Mouse (Mus musculus) B cell, adult 2 months (primary cell): ENCODE data around the gene Sel1l3.

Experiments used
- DNase-seq, 2 experiments: peaks; one replicate each; pipeline ENCODE4 v3.0.0; 2022

Gene Sel1l3

DNA sequence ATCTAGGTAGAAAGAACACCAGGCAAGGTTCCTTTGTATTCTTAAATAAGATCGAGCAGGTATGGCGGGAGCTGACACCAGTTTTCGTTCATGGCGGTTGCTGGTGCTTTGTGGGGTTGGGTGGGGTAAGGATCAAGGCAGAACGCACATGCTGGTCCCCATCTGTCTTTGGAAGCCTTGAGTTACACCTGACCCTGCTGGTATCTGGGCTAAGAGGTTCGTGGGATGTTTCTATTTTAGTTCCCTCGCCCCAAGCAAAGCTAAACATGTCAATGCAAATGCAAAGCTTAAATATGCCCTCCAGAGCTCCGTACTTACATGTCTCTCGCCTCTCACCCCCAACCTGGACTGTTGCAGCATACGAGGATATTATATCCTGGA is 41.5 kb downstream of the Sel1l3 start:
- DNase-seq: no peak

DNA sequence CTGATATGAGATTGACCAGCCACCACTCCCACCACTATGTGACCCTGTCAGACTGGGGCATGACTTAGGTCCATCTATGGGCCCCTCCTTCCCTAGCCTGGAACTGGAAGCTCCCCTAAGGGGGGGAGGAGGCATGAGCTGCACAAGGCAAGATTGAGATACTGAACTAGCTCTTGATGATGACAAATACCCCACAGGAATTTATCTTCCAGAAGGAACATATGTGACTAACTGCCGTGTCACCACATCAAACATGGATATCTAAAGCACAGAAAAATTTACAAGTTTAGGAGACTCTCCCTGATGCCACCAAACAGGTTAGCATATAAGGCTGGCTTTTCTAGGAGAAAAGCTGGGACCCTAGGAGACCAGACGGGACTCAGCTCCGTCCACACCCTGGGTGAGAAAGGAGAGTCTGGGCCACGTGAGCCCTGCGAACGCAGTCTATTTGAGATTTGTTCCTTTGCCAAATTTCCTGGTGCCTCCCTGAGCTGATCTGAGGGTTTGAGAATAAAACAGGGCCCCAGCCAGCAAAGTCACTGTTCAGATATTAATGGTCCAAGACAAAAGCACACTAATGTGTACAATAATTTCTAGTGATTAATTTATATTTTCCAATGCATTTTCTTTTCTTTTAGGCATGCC is 42.0 kb downstream of the Sel1l3 start:
- no peak for DNase-seq

DNA sequence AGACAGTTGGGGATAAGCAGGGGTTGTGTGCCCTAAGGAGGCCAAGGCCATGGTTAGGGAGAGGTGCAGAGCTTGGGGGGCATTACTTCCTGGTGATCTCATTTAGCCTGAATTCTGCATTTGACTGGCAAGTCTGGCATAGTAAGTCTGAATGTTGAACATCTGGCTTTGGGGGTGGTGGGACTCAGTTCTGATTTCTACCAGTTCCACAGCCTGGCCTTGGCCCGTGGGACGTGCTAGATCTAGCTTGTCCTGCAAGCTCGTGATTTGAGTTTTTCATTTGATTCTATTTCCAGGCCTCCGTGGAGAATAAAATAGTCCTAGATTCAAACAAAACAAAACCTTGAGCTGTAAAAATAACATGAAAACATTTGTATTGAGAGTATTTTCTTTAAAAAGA is 46.2 kb downstream of the Sel1l3 start:
- no peak for DNase-seq

DNA sequence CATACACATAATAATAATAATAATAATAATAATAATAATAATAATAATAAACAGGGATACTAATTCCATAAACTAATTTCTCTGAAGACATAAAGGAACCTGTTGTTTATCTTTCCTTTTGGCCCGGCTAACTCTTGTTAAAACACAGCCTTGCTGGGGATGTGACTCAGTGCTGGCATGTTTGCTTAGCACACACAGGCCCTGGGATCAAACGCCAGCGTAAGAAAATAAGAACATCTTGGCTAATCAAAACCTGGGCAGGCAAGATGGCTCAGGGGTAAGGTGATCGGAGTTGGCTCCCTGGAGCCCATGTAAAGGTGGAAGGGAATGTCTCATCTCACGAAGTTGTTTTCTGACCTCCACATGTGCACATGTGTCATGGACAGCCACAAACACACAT is 48.1 kb downstream of the Sel1l3 start:
- no peak for DNase-seq

DNA sequence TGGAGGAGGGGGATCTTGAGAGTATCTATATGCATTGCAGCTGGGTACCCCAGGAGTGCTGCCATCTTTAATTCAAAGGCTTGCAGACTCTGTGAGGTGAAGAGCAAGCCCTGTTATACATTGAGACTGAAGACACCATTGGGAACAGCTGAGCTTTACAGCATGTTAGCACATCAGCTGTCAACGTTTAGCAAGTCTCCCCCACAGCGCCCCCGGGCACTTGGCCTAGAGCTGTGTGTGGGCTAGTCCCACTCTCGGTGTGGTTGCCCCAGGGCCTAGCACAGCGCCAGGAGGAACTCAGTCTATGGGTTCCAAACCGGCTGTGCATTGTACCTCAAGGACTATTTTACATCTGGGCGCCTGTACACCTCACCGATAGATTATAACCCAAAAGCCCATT is 51.3 kb downstream of the Sel1l3 start:
- DNase-seq: no peak

DNA sequence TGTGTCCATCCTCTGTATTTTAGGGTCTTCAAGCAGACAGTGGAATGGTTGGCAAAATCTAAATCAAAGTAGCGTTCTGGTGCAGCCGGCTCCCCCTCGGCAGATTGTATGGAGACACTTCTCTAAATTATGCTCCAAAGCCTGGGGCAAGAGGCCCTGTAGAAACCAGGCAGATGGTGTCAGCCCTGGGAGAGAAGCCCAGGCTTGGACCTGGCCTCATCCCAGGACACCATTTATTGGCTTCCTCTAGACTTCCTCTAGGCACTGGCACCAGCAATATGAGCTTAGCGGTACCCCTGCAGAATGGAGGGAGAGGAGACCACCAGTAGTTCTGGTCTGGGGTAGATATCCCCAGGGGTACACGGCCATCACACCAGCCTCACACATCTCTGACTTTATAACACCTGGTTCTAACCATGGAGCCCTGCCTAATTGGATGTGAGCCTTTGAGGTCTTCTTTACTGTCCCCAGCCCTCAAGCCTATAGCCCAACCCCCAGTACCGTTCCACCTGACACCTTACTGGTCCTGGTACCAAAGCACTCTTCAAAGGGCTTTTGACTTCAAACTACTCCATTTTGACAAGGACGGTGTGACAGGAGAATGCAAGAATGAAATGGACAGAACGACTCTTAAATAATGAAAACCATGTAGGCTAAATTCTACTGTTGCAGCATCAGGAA is 52.1 kb downstream of the Sel1l3 start:
- no peak for DNase-seq

DNA sequence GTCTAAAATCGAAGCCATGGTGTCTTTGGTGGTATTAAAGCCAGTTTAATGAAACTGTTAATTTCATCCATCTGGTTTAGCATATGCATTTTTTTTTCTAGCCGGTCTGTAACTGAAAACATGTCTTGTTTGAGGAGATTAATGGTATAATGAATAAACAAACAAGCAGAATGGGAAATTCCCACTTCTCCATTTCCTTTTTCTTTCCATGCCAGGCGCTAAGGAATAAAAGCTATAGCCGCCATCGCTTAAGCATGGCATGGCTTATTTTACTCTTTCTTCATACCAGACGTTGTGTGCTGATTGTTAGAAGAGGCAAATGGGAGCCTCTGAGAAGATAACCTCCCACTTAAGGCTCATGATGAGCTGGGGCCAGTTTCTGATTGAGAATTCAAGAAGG is 53.5 kb downstream of the Sel1l3 start:
- DNase-seq: no peak

DNA sequence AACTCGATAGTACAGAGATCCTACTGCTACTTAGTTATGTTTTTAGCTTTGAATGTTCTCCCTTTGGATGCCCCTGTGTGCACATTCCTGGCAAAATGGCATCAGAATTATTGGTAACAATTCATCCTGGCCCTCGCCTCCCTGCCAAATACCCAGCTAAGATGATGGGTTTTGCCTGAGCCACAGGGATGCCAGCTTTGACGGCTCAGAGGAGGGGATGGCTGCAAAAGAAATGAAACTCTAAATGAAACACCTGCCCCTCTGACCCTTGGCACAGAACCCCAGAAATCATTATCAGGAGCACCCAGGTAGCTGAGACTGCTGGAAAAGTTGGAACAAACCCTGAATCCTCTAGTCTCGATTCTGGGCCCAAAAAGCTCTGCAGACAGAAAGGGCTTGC is 54.1 kb downstream of the Sel1l3 start:
- no peak for DNase-seq

DNA sequence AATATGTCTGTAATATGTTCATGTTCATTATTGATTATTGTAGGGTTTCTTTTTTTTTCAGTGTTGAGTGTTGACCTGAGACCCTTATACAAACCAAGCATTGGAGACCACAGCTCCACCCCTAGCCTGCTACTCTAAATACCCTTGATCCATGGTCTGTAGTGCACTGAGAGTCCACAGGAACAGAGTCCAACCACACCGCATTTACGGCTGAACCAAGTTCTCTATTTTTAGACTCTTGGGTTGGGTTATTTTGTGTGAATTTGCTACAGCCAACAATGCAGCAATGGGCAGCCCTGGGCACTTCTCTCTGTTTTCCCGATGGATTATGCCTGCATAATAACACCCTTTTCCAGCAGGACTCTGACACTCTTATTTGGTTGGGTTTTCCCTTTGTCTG is 54.6 kb downstream of the Sel1l3 start:
- no peak for DNase-seq

DNA sequence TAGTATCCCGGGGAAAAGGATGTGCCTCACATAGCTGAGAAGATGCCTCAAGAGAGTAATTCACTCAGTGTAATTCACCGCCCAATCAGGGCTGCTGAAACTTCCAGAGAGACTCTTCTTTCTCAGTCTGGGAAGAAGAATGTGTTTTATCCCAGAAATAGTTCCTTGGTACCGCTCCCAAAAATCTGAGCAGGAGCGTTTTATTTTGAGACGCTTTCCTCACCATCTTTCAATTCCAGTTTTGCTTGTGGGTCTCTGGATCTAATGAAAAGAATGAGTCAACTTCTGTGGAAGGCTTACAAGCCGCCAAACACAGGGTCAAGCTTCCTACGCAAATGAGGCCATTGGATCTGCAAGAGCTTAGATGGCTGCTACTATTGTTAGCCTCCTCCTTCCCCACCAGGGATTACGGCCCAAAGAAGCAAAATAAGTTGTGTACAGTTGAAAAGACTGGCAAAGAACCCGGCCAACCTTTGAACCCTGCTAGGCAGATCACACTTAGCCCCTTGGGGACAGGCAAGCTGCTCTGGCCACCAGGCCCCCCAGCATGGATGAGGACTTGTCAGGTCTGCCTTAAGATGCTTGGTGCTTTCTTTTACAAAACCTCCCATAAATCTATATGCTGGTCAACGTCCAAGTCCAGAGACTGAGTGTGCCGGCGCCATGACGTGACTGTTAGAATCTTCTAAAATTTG is 57.6 kb downstream of the Sel1l3 start:
- no peak for DNase-seq

DNA sequence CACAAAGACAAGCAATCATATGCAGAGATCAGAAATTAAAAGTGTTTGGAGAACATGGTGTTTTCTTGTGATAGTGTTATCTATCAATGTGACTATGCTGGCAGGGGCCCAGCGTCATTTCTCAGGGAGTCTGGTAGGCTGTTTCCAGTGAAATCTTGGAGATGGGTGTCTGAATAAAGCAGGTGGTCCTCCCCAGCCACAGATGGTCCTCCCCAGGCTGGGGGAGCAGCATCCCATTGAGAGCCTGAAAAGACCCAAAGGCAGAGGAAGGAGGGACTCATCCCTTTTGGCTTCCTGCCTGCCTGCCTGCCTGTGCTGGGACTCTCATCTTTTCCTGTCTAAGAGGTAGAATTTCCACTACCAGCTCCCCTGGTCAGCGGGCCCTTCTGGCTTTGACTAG is 59.2 kb downstream of the Sel1l3 start:
- DNase-seq: no peak

DNA sequence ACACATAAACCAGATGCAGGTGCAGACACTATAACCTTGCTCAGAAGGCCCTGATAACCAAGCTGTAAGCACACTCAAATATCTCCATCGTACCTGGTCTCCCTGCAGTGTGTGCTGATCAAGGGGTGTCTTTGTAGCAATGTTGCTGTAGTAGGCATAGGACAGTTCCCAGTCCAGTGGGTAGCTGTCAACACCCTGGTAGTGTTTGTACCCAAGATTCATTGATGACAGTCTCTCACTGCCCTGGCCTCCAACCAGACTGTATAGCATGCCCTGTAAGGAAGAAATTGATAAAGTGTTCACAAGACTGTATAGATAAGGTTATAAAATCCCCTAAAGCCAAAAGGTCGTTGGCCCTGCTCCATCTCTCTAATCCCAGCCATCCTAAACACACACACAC is 59.6 kb downstream of the Sel1l3 start:
- no peak for DNase-seq

DNA sequence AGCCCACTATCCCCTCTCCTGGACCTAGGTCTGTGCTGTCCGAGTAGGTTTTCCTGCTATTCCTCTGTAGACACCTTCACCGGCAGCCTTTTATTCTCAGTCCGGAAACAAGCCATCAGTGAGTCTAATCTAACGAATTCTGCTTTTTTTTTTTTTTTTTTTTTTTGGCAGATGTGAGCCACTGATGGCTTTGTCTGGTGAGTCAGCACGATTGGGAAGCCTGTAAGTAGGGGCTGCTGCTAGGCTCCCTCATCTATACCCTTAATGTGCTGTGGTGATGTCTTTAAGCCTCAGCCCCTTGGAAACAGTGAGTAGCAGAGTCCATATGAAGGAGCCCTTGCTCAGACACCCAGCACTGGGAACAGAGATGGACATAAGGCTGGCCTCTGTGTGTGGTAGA is 60.6 kb downstream of the Sel1l3 start:
- DNase-seq: no peak

DNA sequence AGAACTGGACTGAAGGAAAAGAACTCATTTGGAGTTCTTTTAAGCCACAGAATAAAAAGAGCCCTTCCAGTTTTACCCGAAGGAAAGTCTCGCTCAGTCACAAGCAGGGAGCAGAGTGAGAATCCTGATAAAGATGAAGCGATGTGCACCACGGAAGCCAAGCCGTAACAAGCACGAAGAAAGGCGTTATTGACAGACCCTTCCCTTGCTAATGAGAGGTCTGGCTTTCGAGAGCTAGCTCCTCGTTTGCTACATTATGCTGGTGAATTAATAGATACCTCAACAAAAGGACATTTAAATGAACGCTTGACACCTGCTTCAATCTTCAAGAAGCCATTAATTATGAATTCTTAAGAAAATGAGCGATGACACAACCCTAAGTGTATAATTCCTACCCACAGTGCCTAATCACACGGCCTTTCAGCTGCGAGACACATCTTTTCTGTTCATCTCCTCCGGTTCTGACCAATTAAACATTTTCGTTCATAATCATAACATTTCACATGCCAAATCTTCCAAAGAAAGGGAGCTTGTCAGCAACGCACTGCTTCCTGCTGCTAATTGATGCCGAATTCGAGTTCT is 62.3 kb downstream of the Sel1l3 start:
- no peak for DNase-seq

DNA sequence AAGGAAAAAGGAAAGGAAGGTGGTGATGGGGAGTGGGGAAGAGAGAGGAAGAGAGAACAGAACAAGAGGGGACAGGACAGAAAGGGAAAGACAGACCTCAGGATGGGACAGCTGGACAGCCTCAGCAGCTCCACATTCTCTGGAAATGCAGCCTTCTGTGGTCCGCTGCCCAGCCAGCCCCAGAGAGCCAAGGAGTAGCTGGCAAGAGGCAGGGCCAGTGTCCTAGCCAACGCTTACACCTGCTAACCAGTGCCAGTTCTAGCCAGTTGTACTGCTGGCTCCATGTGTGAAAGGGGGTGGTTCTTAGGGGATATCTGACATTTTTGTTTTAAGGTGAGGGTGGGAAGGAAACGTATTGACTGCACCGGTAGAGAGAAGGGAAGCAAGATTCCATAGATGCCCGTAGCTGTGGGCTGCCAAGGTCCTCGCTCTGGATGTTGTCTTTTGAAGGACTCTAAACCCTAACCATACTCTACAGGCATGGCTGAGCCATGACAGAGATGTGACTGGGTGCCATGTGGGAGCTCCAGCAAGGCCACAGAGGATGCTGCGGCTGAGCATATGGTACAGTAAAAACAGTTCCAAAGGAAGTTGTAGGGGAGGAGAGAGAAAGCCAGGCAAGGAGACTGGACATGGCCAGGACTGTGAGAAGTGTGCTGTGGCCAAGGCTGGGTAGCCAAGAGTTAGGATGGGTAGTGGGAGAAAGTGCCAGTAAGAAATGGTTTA is 64.6 kb downstream of the Sel1l3 start:
- no peak for DNase-seq

DNA sequence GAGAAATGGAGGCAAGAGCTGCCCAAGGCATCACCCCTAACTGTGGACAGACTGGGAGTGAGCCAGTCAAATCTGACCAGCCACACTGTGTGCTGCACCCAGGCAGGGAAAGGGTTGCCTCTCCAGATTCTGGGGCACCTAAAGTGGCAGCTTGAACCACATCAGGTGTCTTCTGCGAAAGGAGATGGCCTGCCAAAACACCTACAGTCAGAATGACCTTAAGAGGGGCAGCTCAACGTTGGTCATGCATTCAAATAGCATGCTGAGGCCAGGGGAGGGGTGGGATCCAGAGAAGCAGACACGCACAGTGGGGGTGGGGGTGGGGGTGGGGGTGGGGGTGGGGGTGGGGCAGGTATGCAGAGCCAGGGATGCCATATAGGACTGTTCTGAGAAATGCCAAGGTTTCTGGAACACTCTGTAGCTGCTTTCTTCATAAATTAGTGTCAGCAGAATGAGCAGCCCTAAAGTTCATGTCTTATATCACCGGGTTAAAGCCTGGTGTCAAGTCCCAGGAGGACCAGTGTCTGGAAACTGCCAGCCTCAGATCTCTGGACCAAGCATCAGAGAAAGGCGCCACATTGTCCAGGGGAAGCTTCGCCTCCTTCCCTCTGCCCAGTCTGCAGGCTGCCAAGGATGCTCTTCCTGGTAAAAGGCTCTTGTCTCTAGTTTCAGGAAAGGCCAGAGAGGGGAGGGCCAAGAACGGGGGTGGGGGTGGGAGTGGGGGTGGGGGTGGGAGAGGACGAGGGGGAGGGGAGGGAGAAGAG is 65.4 kb downstream of the Sel1l3 start:
- no peak for DNase-seq

DNA sequence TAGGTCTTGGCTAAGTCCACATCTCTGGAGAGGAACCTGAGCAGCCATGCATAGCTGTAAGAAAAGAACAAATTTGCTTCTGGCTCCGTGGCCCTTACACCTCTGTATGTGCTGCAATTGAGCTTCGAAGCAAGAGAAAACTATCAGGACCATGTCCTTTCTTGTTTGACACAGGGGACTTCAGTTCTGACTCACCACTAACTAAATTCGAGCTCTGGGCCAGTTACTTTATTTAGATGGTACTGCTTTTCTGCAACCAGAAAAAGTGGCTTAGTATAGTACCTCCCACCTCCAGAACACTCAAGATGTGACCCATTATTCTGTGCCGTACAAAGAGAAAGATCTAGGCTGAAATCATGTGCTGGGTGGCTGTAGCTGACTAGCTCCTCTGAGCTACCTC is 66.3 kb downstream of the Sel1l3 start:
- DNase-seq: no peak

DNA sequence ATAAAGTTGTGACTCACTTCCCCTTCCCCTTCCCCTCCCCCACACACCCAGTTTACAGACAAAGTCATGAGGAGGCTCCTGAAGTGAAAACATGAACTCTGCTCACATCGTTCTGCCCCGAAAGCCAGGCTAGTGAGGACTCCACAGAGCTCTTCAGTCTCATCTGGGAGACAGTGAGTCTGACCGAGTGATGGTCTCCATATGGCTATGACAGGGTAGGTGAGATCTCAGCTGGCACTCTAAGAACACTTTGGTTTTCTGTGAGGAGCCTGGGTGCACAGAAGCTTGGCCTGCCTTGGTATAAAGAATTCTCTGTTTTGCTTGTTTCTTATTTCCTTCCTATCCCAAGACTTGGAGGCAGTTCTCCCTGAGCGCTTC is 67.1 kb downstream of the Sel1l3 start:
- no peak for DNase-seq

DNA sequence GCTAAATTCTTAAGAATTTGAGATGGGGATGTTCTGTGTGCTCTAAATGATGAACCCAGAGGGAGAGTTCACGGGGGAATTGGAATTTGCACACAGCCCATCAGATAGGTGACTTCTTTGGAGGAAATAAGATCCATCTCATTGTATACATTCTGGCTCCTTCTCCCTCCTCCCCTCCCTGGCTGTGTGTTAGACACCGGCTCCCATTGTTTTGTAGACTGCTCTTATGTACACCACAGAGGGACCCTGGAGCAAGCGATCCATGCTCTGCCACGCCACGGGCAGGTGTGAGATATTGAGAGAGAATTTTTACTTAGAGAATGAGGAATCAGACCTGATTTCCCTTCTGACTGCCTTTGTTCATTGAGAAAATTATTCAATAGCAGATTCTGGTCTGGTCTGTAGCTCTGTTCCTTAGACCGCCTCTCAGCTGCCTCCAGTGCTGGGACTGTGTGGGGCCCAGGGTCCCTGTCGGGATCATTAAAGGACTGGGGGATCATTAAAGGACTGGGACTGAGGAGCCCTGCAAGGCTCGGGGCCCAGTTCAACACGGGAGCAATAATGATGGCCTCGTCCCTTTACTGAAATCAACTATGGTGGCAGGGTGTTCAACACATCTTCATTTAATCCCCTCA is 67.6 kb downstream of the Sel1l3 start:
- no peak for DNase-seq

DNA sequence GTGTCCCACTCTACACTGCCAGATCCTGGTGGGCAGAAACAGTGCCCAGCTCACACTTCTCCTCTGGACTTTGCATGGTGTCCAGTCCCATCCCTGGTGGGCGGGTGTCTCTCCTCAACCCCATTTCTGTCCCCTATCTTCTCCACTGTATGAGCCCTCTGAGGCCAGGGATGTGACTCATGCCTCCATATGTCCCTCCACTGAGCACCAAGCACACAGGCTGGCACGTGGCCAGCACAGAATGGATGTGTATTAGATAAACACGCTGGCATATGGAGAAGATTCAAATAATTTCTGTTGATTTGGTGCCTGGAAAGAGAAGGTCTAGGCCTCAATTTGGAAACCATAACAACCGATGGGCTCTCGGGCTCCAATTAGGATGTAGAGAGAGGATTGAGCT is 71.1 kb downstream of the Sel1l3 start:
- no peak for DNase-seq

DNA sequence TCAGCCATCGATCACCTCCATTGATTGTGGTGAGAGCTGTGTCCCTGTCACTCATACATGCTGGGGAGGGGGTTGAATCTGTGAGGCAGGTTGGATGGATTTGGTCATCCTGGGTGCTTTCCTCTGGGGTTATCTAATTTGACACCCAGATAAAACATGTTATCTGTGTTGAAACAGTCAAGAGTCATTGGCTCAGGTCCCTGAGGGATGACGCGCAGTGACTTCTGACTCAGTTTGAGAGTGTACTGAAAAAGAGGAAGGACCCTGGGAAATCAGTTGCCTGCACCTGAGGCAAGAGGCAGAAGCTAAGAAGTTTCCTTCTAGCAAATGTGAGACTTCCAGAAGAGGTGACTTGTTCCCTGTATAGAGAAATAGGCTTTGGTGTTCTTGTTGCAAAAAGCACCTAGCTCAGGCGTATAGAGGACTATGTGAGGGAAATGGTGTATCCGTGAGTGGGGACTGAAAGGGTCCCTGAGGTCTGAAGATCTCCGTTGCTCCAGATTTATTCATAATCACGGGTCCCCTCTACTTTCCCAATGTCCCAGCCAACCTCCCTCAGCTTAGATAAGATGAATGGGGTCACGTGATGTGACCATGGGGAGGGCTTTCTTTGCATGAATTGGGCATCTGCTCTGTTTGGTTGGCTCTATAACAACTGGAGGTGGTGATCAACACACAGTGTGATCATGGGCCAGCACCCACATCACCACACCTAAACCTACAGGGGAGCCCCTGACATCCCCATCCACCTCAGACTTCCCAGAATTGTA is 73.4 kb downstream of the Sel1l3 start:
- no peak for DNase-seq
